Mouse (Mus musculus) cerebellum, postnatal 4 days (tissue): Measurements from ENCODE around the gene Syne1.

Experiments
- DNase-seq, 2 experiments: peaks; one replicate each; pipeline ENCODE4 v3.0.0; 2022; ENCODE audit warnings: low spot score in 2 of 2, mixed read lengths in 1 of 2

Syne1 gene

DNA sequence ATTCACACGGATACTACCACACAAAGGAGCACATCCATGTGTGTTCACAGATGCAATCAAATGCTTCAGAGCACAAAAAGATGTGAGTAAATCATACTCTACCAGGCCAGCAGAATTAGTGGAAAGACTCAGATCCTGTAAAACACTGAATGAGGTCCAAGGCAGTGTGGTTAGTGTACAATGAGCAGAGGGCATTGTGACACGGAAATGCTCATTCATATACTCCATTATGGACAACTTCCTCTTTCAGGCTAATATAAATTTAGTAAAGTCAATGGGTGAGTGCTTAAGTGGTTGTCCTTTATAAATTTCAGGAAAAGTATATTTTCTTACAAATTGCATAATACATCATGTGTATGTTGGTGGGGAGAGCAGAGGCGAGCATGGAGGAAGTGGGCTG, 484.2 kb downstream of the Syne1 start:
- DNase-seq, result no peak

DNA sequence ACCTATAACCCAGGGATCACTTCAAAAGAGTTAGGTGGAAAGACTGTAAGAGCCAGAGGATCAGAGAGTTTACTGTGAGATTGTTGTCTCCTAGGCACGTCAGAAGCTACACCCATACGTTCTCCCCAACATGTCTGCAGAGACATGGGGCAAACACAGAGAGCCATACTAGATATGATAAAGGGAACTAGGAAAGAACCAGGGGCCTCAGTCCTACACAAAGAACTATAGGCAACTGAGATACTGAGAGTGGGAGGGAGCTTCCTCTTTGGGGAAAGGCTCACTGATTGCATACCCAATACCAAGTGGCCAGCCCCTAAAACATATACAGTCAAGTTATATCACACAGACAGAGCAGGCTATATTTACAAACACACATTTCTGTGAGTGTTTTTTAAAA, 491.3 kb downstream of the Syne1 start:
- no peak for DNase-seq

DNA sequence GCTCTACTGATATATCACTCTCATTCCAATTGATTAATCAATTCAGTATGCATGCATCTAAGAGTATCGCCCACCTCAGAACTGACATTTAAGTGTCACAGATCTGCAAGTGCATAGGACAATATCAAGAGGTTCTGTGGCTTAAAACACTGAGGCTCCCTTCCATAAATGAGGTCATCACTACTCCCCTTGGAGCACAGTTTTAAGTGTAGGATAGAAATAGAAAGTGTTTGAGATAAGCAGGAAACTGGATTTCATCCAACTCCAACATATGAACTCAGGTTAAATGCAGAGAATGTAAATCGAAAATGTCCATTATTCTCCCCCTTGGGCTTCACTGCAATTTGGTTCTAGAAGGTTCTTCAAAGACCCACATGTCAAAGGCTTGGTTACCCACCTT, 492.4 kb downstream of the Syne1 start:
- no peak for DNase-seq

DNA sequence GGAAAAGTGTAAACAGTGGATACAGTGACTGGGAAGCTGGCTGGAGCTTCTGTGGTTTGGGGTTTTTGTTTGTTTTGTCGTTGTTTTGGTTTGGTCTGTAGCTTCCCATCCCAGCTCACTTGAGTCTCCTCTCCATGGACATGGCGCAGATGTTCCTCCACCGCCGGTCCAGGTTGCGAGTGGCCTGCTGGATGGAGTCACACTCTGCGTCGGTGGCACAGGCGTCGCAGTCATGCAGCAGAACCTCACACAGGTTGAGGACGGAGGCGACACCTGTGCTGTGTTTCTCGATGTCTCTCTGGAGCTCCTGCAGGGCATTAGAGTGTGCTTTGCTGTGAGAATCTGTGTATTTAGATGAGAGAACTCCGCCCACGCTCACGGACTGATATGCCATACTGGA, 493.6 kb downstream of the Syne1 start:
- no peak for DNase-seq

DNA sequence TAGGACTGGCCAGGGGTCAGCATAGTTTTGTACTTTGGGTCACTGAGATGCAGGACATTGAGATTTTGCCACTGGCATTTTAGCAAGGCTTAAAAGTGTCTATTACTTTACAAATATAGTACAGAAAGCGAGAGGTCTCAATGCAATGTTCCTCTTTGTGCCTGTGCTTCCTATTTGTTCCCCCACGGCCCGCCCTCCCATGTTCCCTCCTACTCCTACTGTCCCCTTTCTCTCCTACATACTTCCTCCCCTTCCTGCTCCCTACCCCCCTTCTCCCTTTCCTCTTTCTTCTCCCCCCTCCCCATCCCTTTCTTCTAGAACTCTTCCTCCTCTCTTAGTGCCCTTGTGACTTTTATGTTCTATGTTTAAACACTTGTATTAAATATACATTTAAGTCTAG, 494.3 kb downstream of the Syne1 start:
- DNase-seq, result no peak

DNA sequence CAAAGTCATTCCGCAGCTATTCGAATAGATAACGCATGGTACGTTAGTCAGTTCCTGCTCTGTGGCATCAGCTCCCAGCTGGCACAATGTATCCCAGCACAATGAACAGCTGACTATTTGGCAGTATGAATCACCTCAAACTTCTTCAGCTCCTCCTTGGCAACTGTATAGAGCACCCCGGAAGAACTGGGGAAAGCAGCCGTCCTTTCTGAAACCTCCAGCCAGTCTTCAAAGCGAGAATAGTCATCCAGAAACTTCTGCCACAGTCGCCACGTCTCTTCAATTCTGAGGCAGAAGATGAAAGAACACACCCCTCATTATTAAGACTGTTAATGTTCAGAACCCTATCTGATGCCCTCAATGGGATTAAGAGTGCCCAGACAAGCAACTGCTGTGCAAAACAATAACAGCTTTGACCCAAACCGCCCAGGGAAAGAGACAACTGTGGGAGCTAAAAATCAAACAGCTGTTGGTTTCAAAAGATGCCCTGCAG, 495.0 kb downstream of the Syne1 start:
- DNase-seq, result no peak

DNA sequence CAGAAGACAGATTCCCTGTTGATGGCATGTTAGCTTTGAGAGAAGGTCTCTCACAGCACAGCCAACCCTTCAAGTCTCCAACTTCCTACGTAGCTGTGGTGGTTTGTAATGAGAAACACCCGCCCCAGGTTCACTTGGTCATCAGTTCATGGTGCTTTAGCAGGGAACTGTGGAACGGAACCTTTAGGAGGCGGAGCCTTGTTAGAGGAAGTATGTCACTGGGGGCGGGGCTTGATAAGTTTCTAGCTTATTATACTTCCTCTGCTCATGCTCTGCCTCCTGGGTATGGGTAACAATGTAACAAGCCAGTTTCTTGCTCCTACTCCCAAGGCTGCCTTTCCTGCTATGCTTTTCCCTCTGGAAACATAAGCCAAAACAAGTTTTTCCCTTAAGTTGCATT, 505.6 kb downstream of the Syne1 start:
- DNase-seq, result no peak

DNA sequence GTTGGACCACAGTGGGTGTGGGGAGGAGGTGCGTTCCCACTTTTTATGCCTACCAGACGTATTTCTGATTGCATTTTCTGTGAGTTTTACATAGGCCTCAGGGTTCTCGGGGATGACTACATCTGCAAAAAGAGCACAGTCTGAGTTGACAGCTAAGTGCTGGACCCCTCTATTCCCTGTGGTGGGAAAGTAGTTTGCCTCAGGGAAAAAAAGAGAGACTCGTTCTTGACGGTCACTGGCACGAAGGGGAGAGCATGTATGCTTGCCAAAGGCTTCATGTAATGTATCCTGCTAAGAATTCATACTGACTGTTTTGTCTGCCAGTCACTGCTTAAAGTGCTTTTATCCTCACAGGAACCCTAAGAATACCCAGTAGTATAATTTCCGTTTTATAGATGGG, 506.1 kb downstream of the Syne1 start:
- DNase-seq, result no peak

DNA sequence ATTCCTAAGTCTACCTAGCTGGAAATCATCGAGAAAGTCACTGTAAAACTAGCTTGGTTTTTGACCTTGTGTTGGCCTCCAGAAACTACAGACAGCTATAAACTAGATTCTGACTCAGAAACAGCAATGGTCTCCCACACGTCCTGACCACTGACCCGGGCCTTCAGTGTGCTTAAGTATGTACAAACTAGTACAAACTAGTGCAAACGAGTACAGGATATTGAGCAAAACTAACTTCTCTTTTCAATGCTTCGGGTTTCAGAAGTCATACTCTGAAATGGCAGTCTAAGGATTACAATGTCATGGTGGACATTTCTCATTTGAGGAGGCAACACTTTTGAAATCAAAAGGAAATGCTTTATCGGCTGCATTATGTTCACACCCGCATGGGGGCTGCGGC, 506.8 kb downstream of the Syne1 start:
- no peak for DNase-seq

DNA sequence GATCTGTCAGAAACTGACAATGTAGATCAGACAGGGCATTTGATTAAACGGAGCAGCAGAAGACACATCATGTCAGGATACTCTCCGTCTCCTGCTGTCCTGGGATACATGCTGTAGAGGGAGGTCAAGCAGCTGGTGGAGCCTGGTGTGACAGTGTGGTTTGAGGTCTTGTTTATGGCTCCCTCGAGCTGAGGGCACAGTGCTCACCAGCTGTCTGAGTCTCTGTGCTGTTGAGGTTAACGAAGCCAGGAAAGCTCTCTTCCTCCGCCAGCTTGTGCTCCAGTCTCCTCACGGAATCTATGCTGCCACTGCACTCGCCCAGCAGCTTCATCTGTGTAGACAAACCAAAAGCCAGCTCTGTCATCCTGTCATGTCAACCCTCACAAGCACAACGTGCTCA, 510.0 kb downstream of the Syne1 start:
- no peak for DNase-seq

DNA sequence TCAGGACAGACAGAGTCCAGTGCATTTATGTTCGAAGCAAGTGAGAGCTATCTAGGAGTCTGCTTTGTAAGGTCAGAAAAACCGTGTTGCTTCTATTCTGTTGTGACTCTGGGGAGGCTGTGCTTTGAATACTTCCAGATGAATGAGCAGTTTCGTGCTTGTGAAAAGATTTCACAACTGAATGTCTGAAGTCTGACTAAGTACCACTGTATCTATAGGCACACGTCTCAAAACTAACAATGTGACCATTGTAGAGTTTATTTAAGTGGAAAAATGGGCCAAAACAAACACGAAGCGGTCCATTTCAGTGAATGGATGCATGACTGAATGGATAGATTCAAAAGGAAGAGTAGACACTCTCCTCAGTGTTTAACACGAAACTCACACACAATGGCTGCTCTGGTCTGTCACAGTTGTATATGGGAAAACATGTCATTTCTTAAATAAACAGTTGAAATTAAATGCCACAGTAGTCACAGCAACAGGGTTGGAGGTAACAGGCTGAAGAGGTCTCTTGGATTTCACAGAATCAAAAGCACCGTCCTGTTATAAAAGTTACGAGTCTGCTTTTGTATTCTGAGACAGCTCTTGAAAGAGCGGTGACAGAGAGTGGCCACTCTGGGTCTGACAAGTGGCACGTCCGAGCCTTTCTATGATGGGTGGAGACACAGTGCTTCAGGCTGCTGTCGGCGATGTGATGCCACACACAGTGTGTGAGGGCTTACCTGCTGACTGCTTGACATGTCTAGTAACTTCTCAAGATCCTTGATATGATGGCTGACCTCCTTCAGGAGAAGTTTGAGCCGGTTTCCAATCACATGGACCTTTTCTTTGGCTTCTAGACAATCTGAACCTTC, 518.9 kb downstream of the Syne1 start:
- no peak for DNase-seq

DNA sequence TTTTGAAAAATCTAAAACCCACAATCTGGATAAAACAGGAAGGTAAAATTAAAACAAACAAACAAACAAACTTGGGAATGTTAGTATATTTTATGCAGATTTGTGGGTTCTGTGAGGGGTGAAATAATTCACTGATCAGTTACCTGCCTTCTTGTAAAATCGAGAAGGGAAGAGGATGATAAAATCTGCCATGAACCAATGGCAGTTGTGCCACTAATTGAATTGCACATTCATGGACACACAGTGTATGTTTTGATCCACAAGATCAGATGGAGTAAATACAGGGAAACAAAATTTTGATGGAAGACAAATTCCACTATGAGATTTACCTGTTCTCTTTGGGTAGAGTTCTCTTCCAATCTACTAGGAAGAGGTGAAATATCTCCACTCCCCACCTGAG, 521.4 kb downstream of the Syne1 start:
- DNase-seq, result no peak

DNA sequence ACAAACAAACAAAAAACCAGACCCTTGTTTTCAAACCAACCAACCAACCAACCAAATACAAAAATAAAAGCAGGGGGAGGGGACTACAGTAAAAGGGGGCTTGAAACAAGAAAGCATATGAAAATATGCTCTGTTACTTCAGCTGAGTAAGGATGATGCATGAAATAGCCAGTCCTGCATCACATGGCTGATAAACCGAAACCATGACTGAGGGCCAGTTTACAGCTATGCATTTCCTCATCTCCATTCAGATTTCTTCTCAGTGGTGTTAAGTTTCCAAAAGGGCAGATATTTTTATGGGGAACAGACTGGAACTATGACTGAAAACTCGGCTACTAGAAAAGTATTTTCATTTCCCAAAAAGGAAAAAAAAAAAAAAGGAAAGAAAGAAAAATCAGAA, 522.1 kb downstream of the Syne1 start:
- no peak for DNase-seq

DNA sequence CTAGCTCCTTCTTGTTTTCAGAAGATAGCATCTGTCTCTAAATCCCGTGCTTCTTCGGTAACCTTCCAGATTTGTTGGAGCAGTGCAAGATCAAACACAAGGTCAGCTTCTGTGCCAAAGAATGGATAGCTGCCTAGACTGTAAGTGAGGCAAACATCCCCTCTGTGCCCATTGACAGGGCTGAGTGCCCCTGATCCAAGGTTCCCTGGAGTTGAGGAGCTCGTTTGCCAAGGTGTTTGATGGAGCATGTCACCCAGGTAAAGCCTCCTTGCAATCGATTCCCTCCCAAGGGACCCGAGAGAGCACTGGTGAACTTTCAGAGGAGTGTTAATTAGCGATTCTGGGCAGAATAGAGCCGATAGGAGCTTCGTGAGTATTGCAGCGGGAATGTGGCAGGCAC, 523.0 kb downstream of the Syne1 start:
- no peak for DNase-seq

DNA sequence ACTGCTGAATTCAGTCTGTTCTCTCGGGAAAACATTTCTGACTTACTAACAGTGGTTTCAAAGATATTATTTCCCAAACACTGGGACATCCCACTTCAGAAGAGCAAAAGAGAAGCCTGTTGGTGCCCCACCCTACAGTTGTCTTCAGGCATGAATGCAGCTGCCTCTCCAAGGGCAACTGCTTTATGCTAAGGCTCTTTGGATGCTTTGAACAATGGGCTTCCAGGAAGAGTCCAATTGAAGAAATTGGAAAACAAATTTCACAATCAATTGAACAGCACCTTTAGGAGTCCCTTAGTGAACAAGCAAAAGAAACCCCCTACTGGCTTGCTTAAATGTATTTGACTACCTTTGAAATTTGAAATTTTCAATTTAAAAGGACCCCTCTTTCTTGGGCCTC, 524.1 kb downstream of the Syne1 start:
- no peak for DNase-seq

DNA sequence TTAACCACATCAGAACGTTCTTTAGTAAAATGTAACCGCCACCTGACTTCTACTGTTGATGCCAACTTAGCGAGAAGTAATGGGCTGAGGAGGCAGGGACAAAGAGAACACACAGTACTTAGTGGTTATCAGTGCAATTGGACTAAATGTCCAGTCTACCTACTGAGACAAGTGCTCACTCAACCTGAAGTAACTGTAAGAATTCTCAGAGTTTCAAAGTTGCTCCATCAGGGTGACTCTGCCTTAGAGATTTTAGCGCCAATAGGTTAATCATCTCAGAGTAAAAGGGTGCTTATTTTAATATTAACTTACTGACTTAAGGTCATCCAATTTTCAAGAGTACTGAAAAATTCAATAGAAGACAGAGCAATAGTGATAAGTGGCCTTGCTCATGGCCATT, 525.4 kb downstream of the Syne1 start:
- DNase-seq, result no peak

DNA sequence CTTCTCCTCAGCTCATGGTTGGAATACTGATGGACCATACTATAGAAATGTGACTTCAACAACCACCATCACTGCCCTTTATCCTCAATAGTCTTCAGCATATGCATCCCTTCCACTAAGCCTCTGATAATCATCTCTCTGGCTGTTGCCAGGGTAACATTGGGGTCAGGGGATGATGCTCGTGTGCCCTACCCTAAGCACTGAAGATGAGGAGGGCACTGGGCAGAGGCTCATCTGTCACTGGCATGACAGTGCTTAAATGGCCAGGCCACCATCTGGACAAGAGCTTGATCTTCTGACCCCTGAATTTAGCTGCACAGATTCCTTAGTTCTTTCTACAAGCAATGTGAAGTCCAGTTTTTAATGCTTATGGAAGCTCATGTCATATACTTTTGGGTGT, 534.1 kb downstream of the Syne1 start:
- no peak for DNase-seq

DNA sequence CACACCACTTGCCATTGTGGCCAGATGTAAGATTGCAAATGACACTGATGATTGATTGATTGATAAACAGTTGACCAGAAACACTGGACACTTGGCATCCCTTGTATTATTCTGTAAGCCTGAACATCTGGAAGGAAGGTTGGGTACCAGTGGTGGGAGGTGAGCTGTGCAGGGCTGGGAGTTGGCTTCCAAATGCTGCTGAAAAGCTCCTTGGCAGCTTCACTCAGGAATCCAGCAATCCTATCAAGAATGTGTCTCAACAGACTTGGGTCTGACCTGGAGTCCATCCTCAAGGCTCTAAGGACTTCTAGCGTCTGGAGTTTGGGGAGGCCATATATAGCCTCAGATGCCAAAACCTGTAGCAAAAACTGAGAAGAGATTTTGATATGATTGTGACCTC, 536.3 kb downstream of the Syne1 start:
- no peak for DNase-seq

DNA sequence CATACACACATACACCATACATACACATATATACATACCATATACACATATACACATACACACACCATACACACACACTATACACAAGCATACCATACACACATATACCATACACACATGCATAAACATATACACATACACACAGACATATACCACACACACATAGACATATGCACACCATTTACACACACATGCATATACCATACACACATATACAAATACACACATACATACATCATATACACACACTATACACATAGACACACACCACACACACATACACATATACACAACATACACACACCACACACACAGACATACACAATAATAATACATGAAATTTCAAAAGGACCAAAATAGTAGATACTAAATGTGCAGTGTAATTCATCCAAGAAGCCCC, 539.3 kb downstream of the Syne1 start:
- no peak for DNase-seq

DNA sequence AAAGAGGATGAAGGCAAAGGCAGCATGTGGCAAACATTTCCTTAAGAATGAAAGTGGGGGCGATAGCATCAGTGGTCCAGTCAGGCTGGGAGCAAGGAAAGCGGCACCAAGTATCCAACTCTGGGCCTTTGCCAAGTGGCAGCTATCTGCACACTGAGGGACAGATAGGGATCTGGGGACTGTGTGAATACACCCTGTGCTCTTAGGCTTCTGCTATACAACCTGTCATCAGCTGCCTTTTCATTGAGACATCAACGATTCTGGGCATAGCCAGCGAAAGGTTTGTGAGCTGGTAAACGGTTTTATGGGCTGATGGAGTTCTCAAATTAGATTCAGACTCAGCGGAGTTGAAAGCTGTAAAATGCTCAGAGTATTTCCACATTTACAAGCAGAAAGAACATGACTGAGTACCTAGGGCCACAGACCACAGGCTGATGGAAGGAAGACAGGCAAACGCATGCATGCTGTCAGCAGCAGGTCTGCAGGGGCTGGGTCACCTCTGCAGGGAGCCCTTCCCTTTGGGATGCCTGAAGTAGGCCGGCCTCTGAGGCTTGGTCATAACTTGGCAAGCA, 542.4 kb downstream of the Syne1 start:
- DNase-seq, result no peak

DNA sequence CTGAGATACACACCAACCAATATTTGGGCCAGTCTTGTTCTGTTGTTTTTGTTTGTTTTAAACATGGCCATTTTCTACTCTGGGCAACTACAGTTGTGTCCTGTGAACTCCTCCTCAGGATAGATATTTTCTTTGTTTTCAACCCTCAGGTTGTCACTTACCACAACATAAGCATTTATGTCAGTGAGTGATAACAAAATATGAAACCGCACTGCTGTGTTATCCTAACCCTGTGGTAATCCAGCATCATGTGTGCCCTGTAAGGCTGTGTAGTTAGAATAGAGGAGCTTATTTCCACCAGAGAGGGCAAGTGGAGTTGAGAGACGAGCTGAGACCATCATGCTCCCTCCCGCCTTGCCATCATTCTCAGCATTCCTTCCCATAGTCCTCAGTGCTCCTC, 554.7 kb downstream of the Syne1 start:
- no peak for DNase-seq

DNA sequence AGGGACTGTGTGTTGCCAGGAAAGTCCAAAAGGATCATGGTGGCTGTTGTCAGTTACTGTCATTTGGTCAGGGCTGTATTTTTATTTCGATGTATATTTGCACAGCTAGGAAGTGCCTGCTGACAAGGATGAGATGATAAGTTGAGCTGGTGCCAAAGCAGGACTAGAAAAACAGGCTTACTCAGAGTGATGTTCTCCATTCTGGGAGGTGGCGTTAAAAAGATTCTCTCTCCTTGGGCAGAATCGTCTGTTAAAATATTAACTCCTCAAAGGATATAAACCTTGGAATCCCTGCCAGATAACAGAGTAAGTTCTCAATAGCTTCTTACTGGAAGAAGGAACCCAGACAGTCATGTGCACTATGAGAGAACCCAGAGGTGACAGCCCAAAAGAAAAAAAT, 557.5 kb downstream of the Syne1 start:
- no peak for DNase-seq

DNA sequence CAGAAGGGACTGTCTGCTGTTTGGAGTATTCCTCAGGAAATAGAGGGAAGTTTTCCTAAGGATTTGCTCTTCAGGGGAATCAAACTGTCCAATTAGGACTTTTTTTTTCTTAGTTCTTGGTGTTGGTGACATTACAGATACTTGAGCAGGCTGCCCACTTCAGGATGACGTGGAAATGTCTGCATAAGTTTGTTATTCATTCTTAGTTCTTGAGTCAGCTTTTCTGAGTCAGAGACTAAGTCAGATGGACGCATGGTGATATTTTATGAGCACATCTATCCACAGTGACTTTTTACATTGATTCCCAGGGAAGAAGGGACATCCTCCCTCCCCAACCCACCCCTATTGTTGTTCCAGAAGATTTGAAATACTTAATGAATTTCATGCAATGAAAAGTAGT, 567.4 kb downstream of the Syne1 start:
- no peak for DNase-seq

DNA sequence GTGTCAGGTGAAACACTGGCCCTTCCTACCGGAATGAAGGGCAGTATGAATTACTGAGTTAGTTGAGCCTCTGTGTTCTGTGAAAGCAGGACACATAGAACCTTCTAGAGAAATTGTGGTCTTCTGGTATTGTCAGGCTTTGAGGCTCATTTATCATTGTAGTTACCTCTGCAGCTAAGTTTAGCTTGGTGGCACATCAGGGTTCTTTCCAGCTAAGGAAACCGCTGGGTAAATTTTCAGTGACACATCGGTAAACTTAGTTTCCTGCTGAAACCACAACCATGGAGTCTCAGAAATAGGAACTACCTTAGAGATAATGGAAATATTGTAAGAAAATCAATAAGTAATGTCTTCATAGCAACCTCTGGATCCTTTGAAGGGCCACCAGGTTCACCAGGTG, 573.9 kb downstream of the Syne1 start:
- no peak for DNase-seq
